Mouse (Mus musculus) 3134 (cell line): ENCODE measurements around the gene Tdrd1.

Source experiments
- DNase-seq: peaks from one replicate; pipeline ENCODE4 v3.0.0-alpha.2; 2011; ENCODE audit warnings: low spot score; ENCODE audit not compliant: insufficient read length; ENCODE audit errors: extremely low read depth

The Tdrd1 gene

GRCm38 (mm10) chr19:56907850-56908249 is 81.8 kb downstream of the Tdrd1 start:
- DNase-seq: no peak

- DNase-seq: no peak
These were observed 82.7 kb downstream of the Tdrd1 start for GRCm38 (mm10) chr19:56908472-56909270.

GRCm38 (mm10) chr19:56910561-56910960 is 84.6 kb downstream of the Tdrd1 start:
- no peak for DNase-seq

- no peak for DNase-seq
These were observed 87.8 kb downstream of the Tdrd1 start for GRCm38 (mm10) chr19:56913761-56914160.

- DNase-seq: no peak
These were observed 88.6 kb downstream of the Tdrd1 start for GRCm38 (mm10) chr19:56914658-56915057.

GRCm38 (mm10) chr19:56915084-56915483 is 89.1 kb downstream of the Tdrd1 start:
- DNase-seq: no peak
